Mouse (Mus musculus): Measurements from ENCODE around the gene Col5a1. TPM values are rescaled to one million over a fixed set of nuclear protein-coding genes. Genes with fewer than 3 reads are reported as not detected.

The Col5a1 gene
- polyA plus RNA-seq, 1 experiment from 2014 or later: 53.3 TPM

Other genes with a start within 250 kb of the Col5a1 start
- 7.8 and 8.6 TPM in 2 replicates for gene Rxra, start 210.0 kb upstream of the Col5a1 start, polyA plus RNA-seq (2016; fragmentation: Nextera tagmentation; extraction: Ambion mirVana)
- 0.33 TPM in 1 of 2 replicates, not detected in the other for gene Fcnb, start 198.5 kb downstream of the Col5a1 start, polyA plus RNA-seq (2016; fragmentation: Nextera tagmentation; extraction: Ambion mirVana)

All from heart, embryonic 12.5 days (tissue).